Mouse (Mus musculus): ENCODE data around the gene Zkscan16.

DNA sequence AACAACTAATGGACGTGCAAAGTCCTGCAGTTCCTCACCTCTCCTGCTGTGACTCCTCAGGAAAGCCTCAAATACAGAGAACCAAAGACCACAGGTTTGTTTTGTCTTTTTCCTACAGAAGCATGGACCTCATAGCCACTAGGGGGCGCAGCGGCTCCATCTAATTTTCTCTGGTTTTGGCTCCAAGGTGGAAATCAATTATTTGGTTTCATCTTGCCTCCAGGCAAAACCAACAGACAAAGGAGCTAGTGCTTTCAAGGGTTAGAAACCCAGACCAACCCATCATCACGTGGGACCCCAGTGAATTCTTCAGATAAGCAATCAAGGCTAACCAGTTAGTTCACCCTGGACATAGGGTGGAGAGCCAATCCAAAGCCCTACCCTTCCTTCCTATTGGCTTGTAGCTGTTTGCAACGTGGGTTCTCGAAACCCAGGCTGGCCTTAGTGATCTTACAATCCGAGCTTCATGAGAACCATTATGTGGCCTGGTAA lies 41.8 kb downstream of the Zkscan16 start:
- TF ChIP-seq CTCF (IDR thresholded peaks at IDR 0.05; ENCODE audit: borderline replicate concordance, control insufficient read depth, extremely low read depth, insufficient read depth, low read length, poor library complexity), result no peak
- TF ChIP-seq POLR2A (IDR thresholded peaks at IDR 0.05; ENCODE audit: control insufficient read depth, extremely low read depth, insufficient read depth, low read length, poor library complexity), result no peak
